Mouse (Mus musculus) heart, postnatal 0 days (tissue): ENCODE results near the gene Mmp19.

Source experiments
- CTCF ChIP-seq: IDR thresholded peaks from 2 replicates; pipeline ENCODE4 v1.5.1; 2016; ENCODE audit warnings: antibody characterized with exemption, control low read depth, low read depth
- EP300 ChIP-seq: IDR thresholded peaks from 2 replicates; pipeline ENCODE4 v1.6.1; 2016; ENCODE audit warnings: antibody characterized with exemption, low read depth

DNA sequence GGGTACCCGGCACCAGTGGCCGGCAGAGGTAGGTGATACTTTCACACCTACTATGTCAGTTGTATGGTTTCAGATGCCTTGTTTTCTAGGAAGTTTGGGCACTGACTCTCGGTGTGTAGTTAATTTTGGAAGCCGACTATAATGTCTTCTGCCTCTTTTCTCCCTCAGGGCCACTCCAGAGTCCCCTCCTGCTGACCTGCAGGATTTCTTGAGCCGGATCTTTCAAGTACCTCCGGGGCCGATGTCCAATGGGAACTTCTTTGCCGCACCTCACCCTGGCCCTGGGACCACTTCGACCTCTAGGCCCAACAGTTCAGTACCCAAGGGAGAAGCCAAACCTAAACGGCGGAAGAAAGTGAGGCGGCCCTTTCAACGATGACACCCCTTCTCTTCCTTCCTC, 26.3 kb downstream of the Mmp19 start, which contains the start of gene Sarnp:
- TF ChIP-seq CTCF (no peak), EP300 (no peak)
